Mouse (Mus musculus): Measurements from ENCODE around the gene Sertad1.

Sertad1 gene

DNA sequence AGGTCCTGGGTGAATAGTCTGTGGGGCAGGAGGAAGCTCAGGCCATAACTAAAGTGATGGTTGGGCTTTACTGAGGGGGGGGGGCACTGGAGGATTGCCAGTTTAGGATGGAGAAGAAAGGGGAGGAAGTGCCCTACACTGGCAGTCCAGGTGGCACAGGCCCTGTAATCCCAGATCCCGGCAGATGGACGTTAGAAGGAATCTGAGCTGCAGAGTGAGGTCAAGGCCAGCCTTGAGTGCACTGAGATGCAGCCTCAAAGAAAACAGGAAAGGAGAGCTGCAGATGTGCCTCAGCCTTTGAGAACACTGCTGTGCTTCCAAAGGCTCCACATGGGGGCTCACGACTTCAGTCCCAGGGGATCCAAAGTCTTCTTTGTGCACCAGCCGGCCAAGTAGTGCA is 19.1 kb upstream of the Sertad1 start:
- TF ChIP-seq CTCF (conservative IDR thresholded peaks at IDR 0.05; ENCODE audit: low read length), result no peak
- peak; percentile 21; the same call in 1 of the 2 replicates for TF ChIP-seq NANOG (IDR thresholded peaks at IDR 0.05; ENCODE audit: borderline replicate concordance, low read length)
- Histone ChIP-seq H3K4me3 (replicated peaks; ENCODE audit: low read length) (no peak overlapping the region), H3K27me3 (ENCODE audit: insufficient read depth, low read length) (no peaks in the 10 kb centered on the region), H3K9me3 (ENCODE audit: low read length) (no peaks in the 10 kb centered on the region), H3K36me3 (ENCODE audit: insufficient read depth, low read length) (no peaks in the 10 kb centered on the region), H3K4me1 (replicated peaks; ENCODE audit: low read depth, low read length) (peaks cover 29% of the 10 kb centered on the region)

GRCm38 (mm10) chr7:27471390-27472120 is 15.2 kb upstream of the Sertad1 start:
- TF ChIP-seq POU5F1 (IDR thresholded peaks at IDR 0.05; ENCODE audit: borderline replicate concordance, low read length) (no peak), NANOG (IDR thresholded peaks at IDR 0.05; ENCODE audit: borderline replicate concordance, low read length) (no peak), CTCF (conservative IDR thresholded peaks at IDR 0.05; ENCODE audit: low read length) (no peak)
- no peaks in the 10 kb centered on the region for H3K9me3 ChIP-seq (ENCODE audit: low read length)

GRCm38 (mm10) chr7:27472596-27472995 is 14.1 kb upstream of the Sertad1 start:
- H3K9me3 ChIP-seq (ENCODE audit: low read length), result no peaks in the 10 kb centered on the region

More at GRCm38 (mm10) chr7:27471390-27472120, 15.2 kb upstream of the Sertad1 start:
- Histone ChIP-seq H3K4me1 (replicated peaks; ENCODE audit: low read depth, low read length) (peaks cover 48% of the 10 kb centered on the region), H3K4me3 (replicated peaks; ENCODE audit: low read length) (no peak overlapping the region), H3K36me3 (ENCODE audit: insufficient read depth, low read length) (peaks cover 12% of the 10 kb centered on the region), H3K27me3 (ENCODE audit: insufficient read depth, low read length) (no peaks in the 10 kb centered on the region)

DNA sequence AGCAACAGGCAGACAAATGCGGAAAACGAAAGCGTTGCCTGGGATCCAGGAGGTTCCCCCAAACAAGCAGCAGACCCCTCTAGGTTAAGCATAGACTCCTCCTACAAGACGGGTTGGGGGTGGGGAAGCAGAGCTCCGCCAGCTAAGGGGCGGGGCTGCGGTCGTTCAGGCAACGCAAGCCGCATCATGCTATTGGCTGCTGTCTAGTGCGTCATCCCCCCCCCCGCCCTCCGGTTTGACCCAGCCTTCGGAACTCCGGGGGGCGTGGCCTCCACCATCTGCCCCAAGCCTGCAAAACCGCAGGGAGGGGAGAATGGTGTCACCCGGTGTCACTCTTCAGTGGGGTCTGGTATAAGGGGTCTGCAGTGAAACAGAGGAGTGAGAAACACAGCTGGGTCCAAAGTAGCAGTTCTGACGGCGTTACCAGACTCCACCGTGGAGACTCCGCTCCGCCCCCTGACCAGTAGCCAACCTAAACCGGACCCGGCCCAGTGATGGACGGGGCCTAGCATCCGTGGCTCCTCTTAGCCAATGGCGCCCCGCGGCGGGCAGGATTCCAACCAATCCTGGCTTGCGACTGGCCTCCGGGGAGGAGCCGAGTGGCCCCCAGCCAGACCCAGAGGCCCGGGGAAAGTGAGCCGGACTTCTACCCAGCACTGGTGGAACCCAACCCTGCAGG is 13.4 kb upstream of the Sertad1 start, which contains the start of gene Sertad3:
Gene Sertad3, plus strand, starts transcription at position 613 of the 679 bp plus-strand sequence.
- peaks cover 29% of the 10 kb centered on the region for H3K36me3 ChIP-seq (ENCODE audit: insufficient read depth, low read length)
- TF ChIP-seq POU5F1 (IDR thresholded peaks at IDR 0.05; ENCODE audit: borderline replicate concordance, low read length) (no peak), CTCF (conservative IDR thresholded peaks at IDR 0.05; ENCODE audit: low read length) (no peak), NANOG (IDR thresholded peaks at IDR 0.05; ENCODE audit: borderline replicate concordance, low read length) (no peak)
- no peaks in the 10 kb centered on the region for H3K27me3 ChIP-seq (ENCODE audit: insufficient read depth, low read length)
- peak within 1 kb of the TSS; percentile 95 for H3K4me3 ChIP-seq (replicated peaks; ENCODE audit: low read length)
- no peaks in the 10 kb centered on the region for H3K9me3 ChIP-seq (ENCODE audit: low read length)
- H3K4me1 ChIP-seq (replicated peaks; ENCODE audit: low read depth, low read length), result peaks cover 55% of the 10 kb centered on the region

More at GRCm38 (mm10) chr7:27472596-27472995, 14.1 kb upstream of the Sertad1 start:
- Histone ChIP-seq H3K4me3 (replicated peaks; ENCODE audit: low read length) (peak overlapping the region; percentile 95), H3K4me1 (replicated peaks; ENCODE audit: low read depth, low read length) (peaks cover 54% of the 10 kb centered on the region), H3K27me3 (ENCODE audit: insufficient read depth, low read length) (no peaks in the 10 kb centered on the region), H3K36me3 (ENCODE audit: insufficient read depth, low read length) (peaks cover 22% of the 10 kb centered on the region)
- TF ChIP-seq CTCF (conservative IDR thresholded peaks at IDR 0.05; ENCODE audit: low read length) (no peak), POU5F1 (IDR thresholded peaks at IDR 0.05; ENCODE audit: borderline replicate concordance, low read length) (no peak)

DNA sequence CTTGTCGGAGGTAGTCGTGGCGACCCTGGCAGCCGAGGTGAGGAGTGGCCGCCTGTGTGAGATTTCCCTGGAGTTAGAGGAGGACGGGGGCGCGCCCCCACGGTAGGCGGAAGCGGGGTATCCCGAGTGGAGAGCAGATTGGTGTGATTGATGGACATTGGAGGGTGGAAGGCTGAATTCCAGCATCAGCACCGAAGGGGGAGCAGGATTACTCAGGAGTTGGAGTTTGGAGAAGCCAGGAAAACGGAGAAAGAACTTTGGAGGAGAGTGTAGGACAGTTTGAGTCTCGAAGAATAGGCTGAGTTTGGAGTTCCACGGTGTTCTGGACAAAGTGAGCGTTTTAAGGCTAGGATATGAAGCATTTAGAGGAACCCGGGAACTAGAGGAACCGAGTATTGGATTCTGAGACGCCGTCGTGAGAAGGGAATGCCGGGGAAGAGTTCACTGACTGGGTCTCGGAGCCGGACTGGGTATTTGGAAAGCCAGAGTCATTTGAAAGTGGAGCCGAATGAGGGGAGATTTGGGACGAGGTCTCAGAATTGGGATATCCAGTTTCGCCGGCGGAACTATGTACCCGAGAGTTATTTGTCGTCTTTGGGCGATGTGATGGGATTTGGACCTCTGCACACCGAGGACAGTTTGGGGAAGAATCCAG is 12.7 kb upstream of the Sertad1 start:
- Histone ChIP-seq H3K4me3 (replicated peaks; ENCODE audit: low read length) (peak overlapping the region; percentile 95), H3K4me1 (replicated peaks; ENCODE audit: low read depth, low read length) (peaks cover 58% of the 10 kb centered on the region), H3K36me3 (ENCODE audit: insufficient read depth, low read length) (peaks cover 32% of the 10 kb centered on the region), H3K27me3 (ENCODE audit: insufficient read depth, low read length) (no peaks in the 10 kb centered on the region), H3K9me3 (ENCODE audit: low read length) (no peaks in the 10 kb centered on the region)
- TF ChIP-seq NANOG (IDR thresholded peaks at IDR 0.05; ENCODE audit: borderline replicate concordance, low read length) (no peak), POU5F1 (IDR thresholded peaks at IDR 0.05; ENCODE audit: borderline replicate concordance, low read length) (no peak), CTCF (conservative IDR thresholded peaks at IDR 0.05; ENCODE audit: low read length) (no peak)

GRCm38 (mm10) chr7:27474490-27474954 is 12.2 kb upstream of the Sertad1 start:
- no peaks in the 10 kb centered on the region for H3K27me3 ChIP-seq (ENCODE audit: insufficient read depth, low read length)
- peaks cover 32% of the 10 kb centered on the region for H3K36me3 ChIP-seq (ENCODE audit: insufficient read depth, low read length)
- no peaks in the 10 kb centered on the region for H3K9me3 ChIP-seq (ENCODE audit: low read length)
- H3K4me1 ChIP-seq (replicated peaks; ENCODE audit: low read depth, low read length), result peaks cover 59% of the 10 kb centered on the region
- TF ChIP-seq NANOG (IDR thresholded peaks at IDR 0.05; ENCODE audit: borderline replicate concordance, low read length) (no peak), CTCF (conservative IDR thresholded peaks at IDR 0.05; ENCODE audit: low read length) (peak; percentile 46), POU5F1 (IDR thresholded peaks at IDR 0.05; ENCODE audit: borderline replicate concordance, low read length) (no peak)
- H3K4me3 ChIP-seq (replicated peaks; ENCODE audit: low read length), result peak overlapping the region; percentile 95

- peaks cover 34% of the 10 kb centered on the region for H3K36me3 ChIP-seq (ENCODE audit: insufficient read depth, low read length)
- peaks cover 66% of the 10 kb centered on the region for H3K4me1 ChIP-seq (replicated peaks; ENCODE audit: low read depth, low read length)
- H3K9me3 ChIP-seq (ENCODE audit: low read length), result no peaks in the 10 kb centered on the region
- no peaks in the 10 kb centered on the region for H3K27me3 ChIP-seq (ENCODE audit: insufficient read depth, low read length)
- no peak for TF ChIP-seq CTCF (conservative IDR thresholded peaks at IDR 0.05; ENCODE audit: low read length)
- no peak for TF ChIP-seq POU5F1 (IDR thresholded peaks at IDR 0.05; ENCODE audit: borderline replicate concordance, low read length)
- no peak for TF ChIP-seq NANOG (IDR thresholded peaks at IDR 0.05; ENCODE audit: borderline replicate concordance, low read length)
- H3K4me3 ChIP-seq (replicated peaks; ENCODE audit: low read length), result peak overlapping the region; percentile 57
Measured at GRCm38 (mm10) chr7:27475596-27475995, 11.1 kb upstream of the Sertad1 start.

GRCm38 (mm10) chr7:27476098-27476635 is 10.5 kb upstream of the Sertad1 start:
- no peaks in the 10 kb centered on the region for H3K27me3 ChIP-seq (ENCODE audit: insufficient read depth, low read length)
- H3K4me3 ChIP-seq (replicated peaks; ENCODE audit: low read length), result peak overlapping the region; percentile 51
- no peaks in the 10 kb centered on the region for H3K9me3 ChIP-seq (ENCODE audit: low read length)
- H3K36me3 ChIP-seq (ENCODE audit: insufficient read depth, low read length), result peaks cover 34% of the 10 kb centered on the region
- H3K4me1 ChIP-seq (replicated peaks; ENCODE audit: low read depth, low read length), result peaks cover 67% of the 10 kb centered on the region
- no peak for TF ChIP-seq CTCF (conservative IDR thresholded peaks at IDR 0.05; ENCODE audit: low read length)
- no peak for TF ChIP-seq NANOG (IDR thresholded peaks at IDR 0.05; ENCODE audit: borderline replicate concordance, low read length)
- no peak for TF ChIP-seq POU5F1 (IDR thresholded peaks at IDR 0.05; ENCODE audit: borderline replicate concordance, low read length)
